Mouse (Mus musculus) left cerebral cortex, adult 6 months (tissue): ENCODE results near the gene Wdr5. TPM values are rescaled to one million over a fixed set of nuclear protein-coding genes. Genes with fewer than 3 reads are reported as not detected.

ENCODE experiments used
- long read RNA-seq, 2 experiments: library from polyadenylated mRNA; unstranded; transcript quantifications; one replicate each; pipeline ENCODE4 v2.0.0; 2019 to 2020
- polyA plus RNA-seq: library from polyadenylated mRNA; unstranded; fragments of <200 nt; fragmentation: Nextera tagmentation; gene quantifications from 2 replicates; pipeline ENCODE4 v1.2.3, GENCODE M21; 2021

Gene Wdr5
- polyA plus RNA-seq: 12.4 and 13.7 TPM in 2 replicates
- long read RNA-seq, experiment 1, transcript Wdr5-201 (14 exons, 2,890 nt): major isoform, 134 of 161 reads
- long read RNA-seq, experiment 1, partial matches to known transcripts: 8 of 161 reads
- long read RNA-seq, experiment 1, other reads (novel, unspliced or antisense): 19 of 161 reads
- long read RNA-seq, experiment 2, transcript Wdr5-201 (14 exons, 2,890 nt): major isoform, 11 of 24 reads
- long read RNA-seq, experiment 2, partial matches to known transcripts: 4 of 24 reads
- long read RNA-seq, experiment 2, other reads (novel, unspliced or antisense): 9 of 24 reads

GRCm38 (mm10) chr2:27514639-27515328 is at the start of gene Wdr5:
TSS of gene Wdr5 (plus strand) at chr2:27515157.

GRCm38 (mm10) chr2:27507562-27507961 is 7.4 kb upstream of the Wdr5 start, which contains the start of gene Brd3:
TSS of gene Brd3 (minus strand) at chr2:27507662.

Other genes starting within 250 kb of the Wdr5 start
- 0.74 and 0.75 TPM in 2 replicates for gene Vav2, start 88.1 kb upstream of the Wdr5 start, polyA plus RNA-seq
- 42.0 and 49.3 TPM in 2 replicates for gene Brd3os, start 72.8 kb upstream of the Wdr5 start, polyA plus RNA-seq
- 19.4 and 30.1 TPM in 2 replicates for gene Brd3, start 7.5 kb upstream of the Wdr5 start, polyA plus RNA-seq
- gene Rxra, start 161.3 kb downstream of the Wdr5 start, polyA plus RNA-seq: 4.0 and 6.6 TPM in 2 replicates